Mouse (Mus musculus) liver, postnatal 0 days (tissue): ENCODE results near the gene Rpl9-ps6.

Experiments used
- CTCF ChIP-seq: sonication (generic); IDR thresholded peaks from 2 replicates; pipeline ENCODE4 v1.5.1; 2016; ENCODE audit warnings: antibody characterized with exemption, low read depth
- EP300 ChIP-seq: IDR thresholded peaks from 2 replicates; pipeline ENCODE4 v1.6.1; 2016; ENCODE audit warnings: antibody characterized with exemption, low read depth, mild to moderate bottlenecking

DNA sequence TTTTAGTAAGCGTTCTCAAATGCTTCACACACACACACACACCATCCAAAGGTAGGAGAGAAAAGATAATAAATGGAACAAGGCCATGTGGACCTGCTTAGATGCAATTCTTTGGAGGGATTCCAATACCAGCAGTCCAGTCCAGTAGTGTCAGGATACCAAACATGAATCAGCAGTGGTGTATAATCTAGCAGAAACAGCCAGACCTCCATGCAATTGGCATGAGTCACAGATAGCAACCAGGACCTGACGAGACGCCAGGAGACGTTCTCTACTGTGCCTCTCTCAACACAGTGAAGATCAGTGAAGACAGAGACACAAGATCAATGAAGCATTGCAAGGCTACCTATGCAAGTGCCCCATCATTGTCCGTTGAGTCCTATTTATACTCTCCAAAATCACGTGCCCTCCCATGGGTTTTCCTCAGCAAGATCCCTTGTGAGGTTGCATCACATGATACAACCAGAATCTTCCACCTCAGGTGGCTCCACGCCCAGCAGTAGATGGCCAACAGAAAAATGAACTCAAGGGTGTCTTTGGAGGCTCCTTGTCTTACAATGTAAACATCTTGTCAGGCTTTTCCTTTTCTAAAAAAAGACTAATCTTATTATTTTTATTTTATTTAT is 49.6 kb downstream of the Rpl9-ps6 start:
- TF ChIP-seq CTCF (no peak), EP300 (0 out of 2 replicates have a peak, but pooled peaks have one; percentile 22)
